Mouse (Mus musculus): ENCODE data around the gene Olfr1051. TPM values are rescaled to one million over a fixed set of nuclear protein-coding genes. Genes with fewer than 3 reads are reported as not detected.
"Not testable (repeated sequence)": the region's sequence is repeated elsewhere in the genome, so short reads cannot be mapped to it uniquely, and the experiment has no call there.

Olfr1051 gene
- not detected for total RNA-seq (2021)

DNA sequence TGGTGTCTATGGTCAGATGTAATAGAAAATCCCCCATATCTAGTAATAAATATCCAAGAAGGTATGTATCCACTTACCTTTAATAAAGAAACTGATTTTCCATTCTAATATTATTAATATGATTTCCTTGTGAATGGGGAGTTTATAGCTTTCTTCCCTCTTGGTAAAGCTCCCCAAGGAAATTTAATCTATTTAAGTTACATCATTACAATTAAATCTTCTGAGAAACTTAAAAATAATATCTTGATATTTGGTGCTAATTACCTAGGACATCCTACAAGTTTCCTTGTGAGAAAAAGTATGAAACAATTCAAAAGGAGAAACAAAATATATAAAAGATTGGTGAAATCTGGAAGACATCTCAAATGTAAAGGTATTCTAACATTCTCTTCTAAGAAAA lies at the start of gene Olfr1051:
Olfr1051 (minus strand) TSS at position 101 of the 400 bp plus-strand sequence.
- intact Hi-C loops (cut with DNase I); DNase-seq: not testable (repeated sequence)

DNA sequence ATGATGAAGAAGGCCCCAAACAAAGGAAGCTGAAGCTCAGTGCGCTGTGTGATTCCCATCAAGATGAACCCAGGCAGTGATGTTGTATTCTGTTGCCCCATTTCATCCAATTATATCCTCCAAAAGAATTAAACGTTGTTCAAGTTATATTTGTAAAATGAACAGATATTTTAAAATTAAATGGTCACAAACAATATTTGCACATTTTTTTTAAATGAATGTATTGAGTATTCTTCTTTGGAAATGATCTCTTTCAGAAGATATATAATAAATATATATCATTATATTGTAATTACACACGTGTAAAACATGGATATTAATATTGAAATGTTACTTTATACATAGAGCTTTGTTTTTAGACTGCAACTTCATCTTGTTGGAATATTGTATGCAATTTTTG lies 36.3 kb upstream of the Olfr1051 start, which contains the start of gene Olfr1053:
Olfr1053 (minus strand) TSS at position 101 of the 400 bp plus-strand sequence.
- DNase-seq, result no peak
- intact Hi-C loops (cut with DNase I), result no loop called here

DNA sequence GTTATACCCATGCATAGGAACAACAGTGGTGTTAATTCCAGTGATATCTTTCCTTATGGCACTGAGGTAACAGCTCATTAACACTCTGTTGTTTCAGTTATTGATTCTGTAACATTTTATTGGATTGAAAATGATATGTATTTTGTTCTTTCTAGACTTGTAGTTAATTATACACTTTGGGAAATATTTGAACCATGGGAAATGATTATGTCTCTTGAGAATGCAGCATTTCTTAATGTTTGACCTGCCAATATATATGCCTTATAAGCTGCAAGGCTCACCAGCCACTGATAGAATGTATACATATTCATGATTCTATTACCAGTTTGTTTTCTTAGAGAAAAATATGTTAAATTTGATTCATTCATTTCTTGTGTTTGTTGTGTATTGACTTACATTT lies 13.3 kb upstream of the Olfr1051 start, which contains the start of gene Olfr1052:
Olfr1052 (plus strand) TSS at position 301 of the 400 bp plus-strand sequence.
- no peak for DNase-seq
- intact Hi-C loops (cut with DNase I), result no loop called here

DNA sequence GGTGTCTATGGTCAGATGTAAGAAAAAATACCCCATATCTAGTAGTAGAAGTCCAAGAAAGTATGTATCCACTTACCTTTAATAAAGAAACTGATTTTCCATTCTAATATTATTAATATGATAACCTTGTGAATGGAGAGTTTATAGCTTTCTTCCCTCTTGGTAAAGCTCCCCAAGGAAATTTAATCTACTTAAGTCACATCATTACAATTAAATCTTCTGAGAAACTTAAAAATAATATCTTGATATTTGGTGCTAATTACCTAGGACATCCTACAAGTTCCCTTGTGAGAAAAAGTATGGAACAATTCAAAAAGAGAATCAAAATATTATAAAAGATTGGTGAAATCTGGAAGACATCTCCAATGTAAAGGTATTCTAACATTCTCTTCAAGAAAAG lies 20.7 kb downstream of the Olfr1051 start, which contains the start of gene Olfr1049:
Olfr1049 (minus strand) TSS at position 101 of the 400 bp plus-strand sequence.
- intact Hi-C loops (cut with DNase I); DNase-seq: not testable (repeated sequence)

DNA sequence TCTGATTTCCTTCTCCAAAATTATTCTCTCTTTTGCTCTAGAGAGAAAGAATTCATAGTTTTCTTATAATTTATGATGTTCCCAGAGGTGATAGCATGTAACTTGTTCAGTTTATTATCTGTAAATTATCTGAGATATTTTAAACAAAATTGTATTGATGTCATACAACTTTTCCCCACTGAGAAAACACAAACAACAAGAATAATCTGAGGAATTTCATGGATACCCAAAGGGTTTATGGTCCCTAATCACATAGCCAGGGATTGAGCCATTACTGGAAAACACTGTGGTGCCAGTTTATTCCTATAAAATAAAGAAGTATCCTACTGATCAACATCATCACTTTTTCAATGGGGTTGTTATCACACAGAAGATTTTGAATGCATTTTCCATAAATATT lies 38.7 kb downstream of the Olfr1051 start, which contains the start of gene Olfr1048:
Olfr1048 (minus strand) TSS at position 101 of the 400 bp plus-strand sequence.
- intact Hi-C loops (cut with DNase I), result no loop called here
- no peak for DNase-seq

DNA sequence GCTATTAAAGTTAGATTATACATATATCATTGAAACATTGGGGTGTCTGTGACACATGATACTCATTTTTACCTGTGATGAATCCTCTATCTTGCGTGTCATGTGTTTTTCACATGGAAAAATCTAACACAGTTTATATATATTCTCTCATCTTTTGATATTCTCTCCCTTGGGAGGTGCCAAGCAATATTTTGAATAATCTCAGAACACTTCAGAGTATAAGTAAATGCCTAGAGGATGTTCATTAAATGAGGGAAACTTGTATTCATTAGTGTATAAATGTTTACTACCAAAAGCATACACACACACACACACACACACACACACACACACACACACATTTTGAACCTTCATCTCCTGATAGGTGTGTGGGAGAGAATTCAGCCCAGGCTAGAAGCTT lies 47.6 kb downstream of the Olfr1051 start, which contains the start of gene Olfr1047:
Olfr1047 (minus strand) TSS at position 101 of the 400 bp plus-strand sequence.
- DNase-seq, result no peak
- intact Hi-C loops (cut with DNase I), result no loop called here

Other genes starting within 250 kb of the Olfr1051 start
- under 1 TPM; 0.08 to 0.11 TPM for gene Olfr1034, start 233.2 kb downstream of the Olfr1051 start, total RNA-seq (2021)
- gene Olfr1036, start 205.1 kb downstream of the Olfr1051 start, total RNA-seq (2021), result not detected
- gene Olfr1037, start 191.7 kb downstream of the Olfr1051 start, total RNA-seq (2021), result not detected
- not detected for gene Olfr1039, start 143.2 kb downstream of the Olfr1051 start, total RNA-seq (2021)
- not detected for gene Olfr1040, start 132.4 kb downstream of the Olfr1051 start, total RNA-seq (2021)
- not detected for gene Olfr1042, start 117.2 kb downstream of the Olfr1051 start, total RNA-seq (2021)
- gene Olfr1043, start 111.6 kb downstream of the Olfr1051 start, total RNA-seq (2021), result not detected
- gene Olfr1044, start 101.3 kb downstream of the Olfr1051 start, total RNA-seq (2021), result not detected
- not detected for gene Olfr52, start 93.4 kb downstream of the Olfr1051 start, total RNA-seq (2021)
- not detected for gene Olfr1045, start 76.1 kb downstream of the Olfr1051 start, total RNA-seq (2021)
- not detected for gene Olfr1046, start 59.8 kb downstream of the Olfr1051 start, total RNA-seq (2021)
- gene Olfr1047, start 47.7 kb downstream of the Olfr1051 start, total RNA-seq (2021), result not detected
- not detected for gene Olfr1048, start 38.8 kb downstream of the Olfr1051 start, total RNA-seq (2021)
- gene Olfr1049, start 20.8 kb downstream of the Olfr1051 start, total RNA-seq (2021), result not detected
- gene Olfr1052, start 13.4 kb upstream of the Olfr1051 start, total RNA-seq (2021), result not detected
- gene Olfr1053, start 36.2 kb upstream of the Olfr1051 start, total RNA-seq (2021), result not detected
- not detected for gene Olfr1054, start 56.3 kb upstream of the Olfr1051 start, total RNA-seq (2021)
- not detected for gene Olfr1055, start 71.2 kb upstream of the Olfr1051 start, total RNA-seq (2021)
- not detected for gene Olfr1056, start 83.4 kb upstream of the Olfr1051 start, total RNA-seq (2021)
- gene Olfr1057, start 99.3 kb upstream of the Olfr1051 start, total RNA-seq (2021), result not detected
- gene Olfr1058, start 109.5 kb upstream of the Olfr1051 start, total RNA-seq (2021), result not detected
- gene Olfr1061, start 135.0 kb upstream of the Olfr1051 start, total RNA-seq (2021), result not detected
- gene Olfr1062, start 147.7 kb upstream of the Olfr1051 start, total RNA-seq (2021), result not detected
- not detected for gene Olfr1065, start 171.5 kb upstream of the Olfr1051 start, total RNA-seq (2021)
- not detected for gene Olfr1066, start 177.2 kb upstream of the Olfr1051 start, total RNA-seq (2021)
- gene Olfr228, start 208.3 kb upstream of the Olfr1051 start, total RNA-seq (2021), result not detected
- gene Olfr1076, start 229.4 kb upstream of the Olfr1051 start, total RNA-seq (2021), result not detected